Mouse (Mus musculus) liver, embryonic 11.5 days (tissue): Measurements from ENCODE around the gene Gper1. TPM values are rescaled to one million over a fixed set of nuclear protein-coding genes. Genes with fewer than 3 reads are reported as not detected.

ENCODE experiments used
- ATAC-seq: fragments of 200-750 bp; cut with Nextera tagmentation; replicated peaks from 2 replicates; pipeline ENCODE4 v1.8.0; 2017; ENCODE audit warnings: moderate number of reproducible peaks, mild to moderate bottlenecking, moderate TSS enrichment, moderate library complexity; ENCODE audit not compliant: low FRiP score
- DNase-seq: peaks from one replicate; pipeline ENCODE4 v3.0.0-alpha.2; 2017; ENCODE audit warnings: low spot score
- H3K27ac ChIP-seq: fragments of 300-500 bp; sonication (generic); 2 replicates; pipeline ENCODE4 v1.5.1; 2014; ENCODE audit warnings: mild to moderate bottlenecking, low read depth, low read length, control low read depth
- H3K27me3 ChIP-seq: fragments of 300-500 bp; sonication (generic); replicated peaks from 2 replicates; pipeline ENCODE4 v1.6.1; 2014; ENCODE audit warnings: low read length, mixed read lengths; ENCODE audit not compliant: control insufficient read depth, insufficient read depth
- H3K36me3 ChIP-seq: fragments of 300-500 bp; sonication (generic); 2 replicates; pipeline ENCODE4 v1.6.1; 2014; ENCODE audit warnings: mild to moderate bottlenecking, low read length, moderate library complexity, mixed read lengths; ENCODE audit not compliant: control insufficient read depth, insufficient read depth
- H3K4me1 ChIP-seq: fragments of 300-500 bp; sonication (generic); replicated peaks from 2 replicates; pipeline ENCODE4 v1.6.1; 2014; ENCODE audit warnings: low read length, mixed read lengths; ENCODE audit not compliant: control insufficient read depth, insufficient read depth
- H3K4me2 ChIP-seq: fragments of 300-500 bp; sonication (generic); 2 replicates; pipeline ENCODE4 v1.6.1; 2014; ENCODE audit warnings: mild to moderate bottlenecking, control low read depth, moderate library complexity
- H3K4me3 ChIP-seq: fragments of 300-500 bp; sonication (generic); 2 replicates; pipeline ENCODE4 v1.5.1; 2014; ENCODE audit warnings: low read depth, low read length, control low read depth
- H3K9ac ChIP-seq: fragments of 300-500 bp; sonication (generic); 2 replicates; pipeline ENCODE4 v1.6.1; 2014; ENCODE audit warnings: low read depth, low read length, control low read depth
- H3K9me3 ChIP-seq: fragments of 300-500 bp; sonication (generic); 2 replicates; pipeline ENCODE4 v1.6.1; 2016; ENCODE audit warnings: low read length, inconsistent platforms, mixed read lengths; ENCODE audit not compliant: control insufficient read depth
- WGBS: fragments of 180-500 bp; shearing (Covaris S2); extraction: QIAGEN DNeasy Blood & Tissue Kit; methylation state at CpG from one replicate; pipeline ENCODE4 v1.1.7; 2014; 5-methylcytosine and 5-hydroxymethylcytosine counted together
- polyA plus RNA-seq: library from polyadenylated mRNA; unstranded; fragments of >200 nt; fragmentation: Nextera tagmentation; extraction: Ambion mirVana; gene quantifications from 2 replicates; pipeline ENCODE4 v1.2.1, GENCODE M21; 2014

Gene Gper1
- polyA plus RNA-seq, 1 experiment from 2014 or later = 0.38 TPM

DNA sequence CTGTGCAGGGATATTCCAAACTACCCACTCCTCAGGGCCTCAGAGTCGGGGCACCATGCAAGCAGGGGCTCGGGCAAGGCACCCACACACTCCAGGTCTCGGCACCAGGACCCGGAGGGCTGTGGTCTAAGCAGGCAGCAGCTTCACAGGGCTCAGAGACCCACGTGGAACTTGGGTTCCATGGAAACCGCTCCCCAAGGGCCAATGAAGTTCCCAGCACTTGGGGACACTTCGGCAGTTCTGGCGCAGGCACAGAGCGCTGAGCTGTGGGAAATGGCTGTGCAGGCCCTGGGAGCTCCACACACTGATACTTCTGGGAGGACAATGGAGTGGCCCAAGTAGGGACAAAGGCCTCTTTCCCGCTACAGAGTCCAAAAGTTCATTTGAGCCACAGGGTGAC lies 30.1 kb downstream of the Gper1 start:
- WGBS = 84% methylated on average over 10 of the region's 10 CpGs
- ATAC-seq = no peak
- no peaks in the 10 kb centered on the region for H3K27me3 ChIP-seq

DNA sequence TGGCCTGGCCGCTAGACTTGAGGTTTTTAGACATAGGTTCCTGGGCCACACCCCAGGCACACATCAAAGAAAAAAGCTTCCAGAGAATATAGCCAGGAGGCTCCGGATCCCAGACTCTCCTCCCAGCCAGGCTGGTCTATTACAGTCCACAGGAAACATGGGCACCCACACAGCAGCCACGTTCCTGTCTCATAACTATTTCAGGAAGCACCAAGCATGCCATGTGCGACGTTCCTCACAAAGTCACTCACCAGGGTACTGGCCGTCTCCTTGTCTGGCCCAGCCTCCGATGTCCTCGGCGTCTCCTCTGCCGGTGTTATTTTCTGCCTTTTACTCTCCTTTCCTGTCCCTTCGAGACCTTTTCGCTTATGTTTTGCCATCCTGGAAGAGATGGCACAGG lies 32.2 kb downstream of the Gper1 start:
- H3K9ac ChIP-seq = no peak overlapping the region
- H3K27me3 ChIP-seq = no peaks in the 10 kb centered on the region
- peaks cover 3% of the 10 kb centered on the region; the same call in 1 of the 2 replicates for H3K36me3 ChIP-seq
- WGBS = 92% methylated on average over 12 of the region's 12 CpGs
- DNase-seq = no peak
- no peak overlapping the region for H3K27ac ChIP-seq
- H3K4me1 ChIP-seq = peaks cover 7% of the 10 kb centered on the region; the same call in 1 of the 2 replicates
- no peak for ATAC-seq
- H3K9me3 ChIP-seq = no peaks in the 10 kb centered on the region
- H3K4me3 ChIP-seq = no peak overlapping the region
- H3K4me2 ChIP-seq = no peak overlapping the region

More for the DNA sequence above, 30.1 kb downstream of the Gper1 start:
- Histone ChIP-seq H3K4me1 (peaks cover 11% of the 10 kb centered on the region), H3K4me3 (no peak overlapping the region), H3K9ac (no peak overlapping the region), H3K27ac (no peak overlapping the region), H3K36me3 (peaks cover 3% of the 10 kb centered on the region; the same call in 1 of the 2 replicates), H3K9me3 (no peaks in the 10 kb centered on the region), H3K4me2 (no peak overlapping the region)
- DNase-seq = no peak

DNA sequence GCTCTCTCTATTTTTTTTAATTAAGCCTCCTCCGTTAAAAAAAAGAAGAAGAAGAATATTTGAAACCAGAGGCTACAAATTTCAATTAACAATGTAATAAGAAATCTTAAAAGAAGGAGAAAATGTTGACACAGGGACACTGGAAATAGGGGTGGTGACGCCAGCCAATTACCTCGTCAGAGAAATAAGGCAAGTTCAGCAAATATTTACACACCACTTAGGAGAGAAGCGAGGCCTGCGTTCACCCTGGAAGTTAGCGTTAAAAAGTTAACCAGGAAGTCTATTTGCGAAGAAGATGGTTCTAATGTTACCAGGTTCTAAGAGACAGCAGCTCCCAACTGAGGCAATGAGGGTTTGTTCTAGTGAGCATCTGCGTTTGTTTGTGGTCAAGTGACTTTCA lies 34.3 kb downstream of the Gper1 start:
- Histone ChIP-seq H3K4me3 (no peak overlapping the region), H3K4me2 (no peak overlapping the region), H3K9me3 (no peaks in the 10 kb centered on the region), H3K27me3 (no peaks in the 10 kb centered on the region), H3K9ac (no peak overlapping the region), H3K27ac (no peak overlapping the region), H3K36me3 (peaks cover 3% of the 10 kb centered on the region; the same call in 1 of the 2 replicates), H3K4me1 (peaks cover 7% of the 10 kb centered on the region; the same call in 1 of the 2 replicates)
- 77% methylated on average over 8 of the region's 8 CpGs for WGBS
- ATAC-seq = no peak
- no peak for DNase-seq

DNA sequence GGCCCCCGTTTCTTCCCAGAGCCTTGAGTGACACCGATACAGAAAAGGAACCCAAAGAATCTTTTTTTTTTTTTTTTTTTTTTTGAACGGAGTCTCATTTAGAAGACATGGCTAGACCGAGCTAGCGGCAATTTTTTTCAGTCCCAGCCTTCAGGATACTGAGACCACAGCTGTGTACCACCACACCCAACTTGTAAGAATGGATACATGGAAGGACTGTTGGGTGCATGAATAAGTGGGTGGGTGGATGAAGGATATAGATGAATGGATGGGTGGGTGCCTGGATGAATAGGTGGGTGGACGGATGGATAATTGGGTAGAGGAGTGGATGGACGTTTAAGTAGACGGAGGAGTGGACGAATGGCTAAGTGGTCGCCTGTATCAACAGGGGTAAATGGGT lies 37.0 kb downstream of the Gper1 start:
- H3K4me3 ChIP-seq = peak overlapping the region; percentile 75
- H3K4me2 ChIP-seq = peak overlapping the region; percentile 76
- DNase-seq (no peak), ATAC-seq (peak; percentile 53)
- 8% methylated on average over 10 of the region's 10 CpGs for WGBS
- H3K27me3 ChIP-seq = no peaks in the 10 kb centered on the region
- H3K27ac ChIP-seq = no peak overlapping the region
- H3K4me1 ChIP-seq = peaks cover 7% of the 10 kb centered on the region; the same call in 1 of the 2 replicates
- no peaks in the 10 kb centered on the region for H3K9me3 ChIP-seq
- peak overlapping the region; percentile 76 for H3K9ac ChIP-seq
- no peaks in the 10 kb centered on the region for H3K36me3 ChIP-seq

DNA sequence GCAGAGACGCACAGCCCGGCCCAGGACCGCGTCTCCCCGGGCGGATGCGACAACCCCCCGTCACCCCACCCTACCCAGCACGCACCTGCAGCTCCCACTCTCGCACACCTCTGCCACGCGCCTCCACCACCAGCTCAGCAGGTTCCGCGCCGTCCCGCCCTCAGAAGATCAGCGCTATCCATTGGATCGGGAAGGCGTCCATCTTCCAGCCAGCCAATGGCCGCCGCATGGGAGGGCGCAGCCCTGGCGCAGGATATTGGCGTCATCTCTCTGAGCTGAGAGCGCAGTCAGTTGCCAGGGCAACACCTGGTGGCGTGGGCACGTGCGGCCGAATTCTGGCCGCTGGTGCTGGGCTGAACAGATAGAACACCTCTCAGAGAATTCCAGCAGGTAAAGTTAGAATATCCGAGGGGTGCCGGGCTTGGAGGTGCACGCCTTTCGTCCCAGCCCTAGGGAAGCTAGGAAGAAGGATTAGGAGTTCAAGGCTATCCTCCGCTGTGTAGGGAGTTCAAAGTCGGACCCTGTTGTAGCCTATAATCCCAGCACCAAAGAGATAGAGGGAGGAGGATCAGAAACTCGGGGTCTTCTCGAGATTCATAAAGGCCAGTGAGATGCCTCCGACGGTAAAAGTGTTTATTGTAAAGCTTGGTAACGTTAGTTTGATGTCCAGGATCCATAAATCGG lies 37.6 kb downstream of the Gper1 start, which contains the start of gene 3110082I17Rik:
TSS of gene 3110082I17Rik (minus strand) at position 144 of the 684 bp plus-strand sequence.
- Histone ChIP-seq H3K4me2 (peak within 1 kb of the TSS; percentile 76), H3K36me3 (no peaks in the 10 kb centered on the region), H3K4me1 (peaks cover 7% of the 10 kb centered on the region; the same call in 1 of the 2 replicates), H3K27me3 (no peaks in the 10 kb centered on the region), H3K27ac (no peak within 1 kb of the TSS), H3K9ac (peak within 1 kb of the TSS; percentile 76), H3K9me3 (no peaks in the 10 kb centered on the region), H3K4me3 (peak within 1 kb of the TSS; percentile 75)
- 4% methylated on average over 42 of the region's 42 CpGs for WGBS
- DNase-seq (peak; percentile 96), ATAC-seq (peak; percentile 99)

DNA sequence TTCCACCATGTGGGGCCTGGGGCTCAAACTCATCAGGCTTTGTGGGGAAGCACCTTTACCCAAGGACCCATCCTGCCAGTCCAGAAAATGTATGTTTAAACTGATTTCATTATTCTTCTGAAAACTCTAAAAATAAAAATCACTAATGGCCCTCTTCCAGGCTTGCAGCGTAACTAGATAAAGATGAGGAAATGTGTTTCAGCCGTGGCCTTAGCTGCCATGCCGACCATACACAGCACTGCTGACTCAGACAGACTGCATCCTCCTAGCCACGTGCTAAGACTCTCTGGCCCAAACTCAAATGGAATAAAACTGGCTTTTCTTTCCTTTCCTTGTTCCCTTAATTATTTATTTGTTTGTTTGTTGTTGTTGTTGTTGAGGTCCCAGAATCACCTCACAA lies 41.9 kb downstream of the Gper1 start:
- no peak overlapping the region for H3K4me3 ChIP-seq
- no peak overlapping the region for H3K4me2 ChIP-seq
- no peaks in the 10 kb centered on the region for H3K9me3 ChIP-seq
- H3K27ac ChIP-seq = no peak overlapping the region
- 65% methylated on average over 4 of the region's 4 CpGs for WGBS
- H3K9ac ChIP-seq = no peak overlapping the region
- DNase-seq (no peak), ATAC-seq (no peak)
- no peaks in the 10 kb centered on the region for H3K4me1 ChIP-seq
- no peaks in the 10 kb centered on the region for H3K27me3 ChIP-seq
- no peaks in the 10 kb centered on the region for H3K36me3 ChIP-seq

DNA sequence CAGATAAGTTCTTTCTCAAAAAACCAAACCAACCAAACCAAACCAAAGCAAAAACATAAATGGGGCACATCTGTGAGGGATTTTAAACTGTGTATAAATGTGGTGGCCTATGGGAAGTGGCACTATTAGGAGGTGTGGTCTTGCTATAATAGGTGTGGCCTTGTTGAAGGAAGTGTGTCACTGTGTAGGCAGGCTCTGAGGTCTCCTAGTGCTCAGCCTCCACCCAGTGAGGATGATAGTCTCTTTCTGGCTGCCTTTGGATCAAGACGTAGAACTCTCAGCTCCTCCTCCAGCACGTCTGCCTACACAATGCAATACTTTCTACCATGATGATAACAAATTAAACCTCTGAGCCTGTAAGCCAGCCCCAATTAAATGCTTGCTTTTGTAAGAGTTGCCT lies 43.4 kb downstream of the Gper1 start:
- Histone ChIP-seq H3K9me3 (no peaks in the 10 kb centered on the region), H3K4me2 (no peak overlapping the region), H3K4me1 (no peaks in the 10 kb centered on the region), H3K36me3 (0 out of 2 replicates have a peak, but pooled peaks cover under 1% of the 10 kb centered on the region), H3K4me3 (no peak overlapping the region), H3K27me3 (no peaks in the 10 kb centered on the region), H3K9ac (no peak overlapping the region), H3K27ac (no peak overlapping the region)
- WGBS = 63% methylated on average over 2 of the region's 2 CpGs
- ATAC-seq (no peak), DNase-seq (no peak)

DNA sequence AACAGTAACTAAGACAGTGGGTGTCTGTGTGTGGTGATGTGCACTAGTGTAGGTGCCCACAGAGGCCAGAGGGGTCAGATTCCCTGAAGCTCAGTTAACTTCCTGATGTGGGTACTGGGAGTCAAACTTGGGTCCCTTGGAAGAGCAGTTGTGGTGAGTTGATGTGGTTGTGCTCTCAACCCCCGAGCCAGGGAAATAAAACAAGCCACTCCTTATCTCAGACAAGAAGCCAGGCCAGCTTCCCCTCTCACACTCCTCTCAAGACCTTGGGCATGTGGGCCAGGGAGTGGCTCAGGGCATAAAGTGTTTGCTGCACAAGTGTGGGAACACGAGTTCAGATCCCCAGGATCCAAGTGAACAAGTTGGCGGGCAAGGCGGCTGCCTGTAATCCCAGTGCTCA lies 43.9 kb downstream of the Gper1 start:
- Histone ChIP-seq H3K4me3 (no peak overlapping the region), H3K36me3 (peaks cover 4% of the 10 kb centered on the region; the same call in 1 of the 2 replicates), H3K4me1 (no peaks in the 10 kb centered on the region), H3K27ac (no peak overlapping the region), H3K27me3 (no peaks in the 10 kb centered on the region), H3K9me3 (no peaks in the 10 kb centered on the region), H3K4me2 (no peak overlapping the region), H3K9ac (no peak overlapping the region)
- DNase-seq (no peak), ATAC-seq (no peak)
- WGBS = 64% methylated on average over 4 of the region's 4 CpGs

DNA sequence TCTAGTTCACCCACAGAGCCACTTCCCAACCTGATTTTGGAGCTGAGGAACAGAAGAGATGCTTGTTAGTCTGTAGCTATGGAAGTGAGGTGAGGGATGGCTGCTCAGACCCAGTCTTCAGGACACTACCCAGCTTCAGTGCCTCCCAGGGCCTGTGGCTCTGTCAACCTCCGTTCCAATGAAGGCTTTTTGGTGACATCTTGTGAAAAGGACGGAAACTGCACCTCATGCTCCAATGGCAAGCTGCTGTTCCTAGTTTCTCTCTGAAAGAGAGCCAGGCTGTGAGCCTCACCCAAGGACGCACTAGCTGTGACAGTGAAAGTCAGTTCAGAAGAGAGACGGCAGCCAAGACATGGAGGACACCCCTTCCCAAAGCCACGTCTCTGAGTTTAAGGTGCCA lies 45.0 kb downstream of the Gper1 start:
- no peaks in the 10 kb centered on the region for H3K9me3 ChIP-seq
- no peaks in the 10 kb centered on the region for H3K4me1 ChIP-seq
- H3K9ac ChIP-seq = no peak overlapping the region
- no peak overlapping the region for H3K4me3 ChIP-seq
- no peak overlapping the region for H3K4me2 ChIP-seq
- no peak overlapping the region for H3K27ac ChIP-seq
- no peaks in the 10 kb centered on the region for H3K27me3 ChIP-seq
- H3K36me3 ChIP-seq = peaks cover 16% of the 10 kb centered on the region
- DNase-seq (no peak), ATAC-seq (no peak)
- 53% methylated on average over 5 of the region's 5 CpGs for WGBS
